Mouse (Mus musculus): Measurements from ENCODE around the gene Pnck.

Pnck gene

DNA sequence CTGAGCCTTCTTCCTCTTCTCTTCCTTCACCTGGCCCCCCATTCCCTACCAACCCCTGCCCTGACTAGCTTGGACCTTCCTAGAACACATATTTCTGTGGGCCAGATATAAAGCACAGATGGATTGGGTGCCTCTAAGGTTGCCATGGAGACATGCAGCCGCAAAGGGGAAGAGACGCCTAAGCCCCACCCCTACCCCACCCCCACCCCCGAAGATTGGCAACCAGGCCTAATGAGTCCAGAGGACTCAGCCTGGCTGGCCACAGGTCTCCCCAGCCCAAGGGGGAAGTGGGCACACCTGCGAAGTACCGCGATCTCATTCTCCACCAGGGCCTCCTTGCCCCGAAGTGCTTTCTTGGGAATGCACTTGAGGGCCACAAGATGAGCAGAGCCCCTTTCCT is 1.5 kb downstream of the Pnck start:
- TF ChIP-seq GATA4 (IDR thresholded peaks at IDR 0.05; ENCODE audit: insufficient replicate concordance, low read length), result no peak

DNA sequence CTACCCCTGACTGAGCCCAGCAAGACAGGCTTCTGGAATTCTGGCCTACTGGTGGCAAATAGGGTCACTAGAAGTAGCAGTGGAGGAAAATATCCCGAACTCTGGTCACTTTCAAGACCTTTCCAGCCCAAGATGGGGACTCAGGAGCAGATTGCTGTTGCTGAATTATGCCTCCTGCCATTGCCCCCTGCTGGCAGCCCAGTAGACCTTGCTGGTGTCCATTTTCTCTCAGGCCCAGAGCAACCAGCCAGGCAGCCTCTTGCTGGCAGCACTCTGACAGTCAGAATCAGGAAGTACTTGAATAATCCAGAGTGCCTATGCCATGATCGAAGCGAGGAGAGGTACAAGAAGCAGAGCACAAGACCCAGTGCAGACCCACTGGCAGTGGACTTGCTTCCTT is 4.4 kb downstream of the Pnck start:
- no peak for TF ChIP-seq GATA4 (IDR thresholded peaks at IDR 0.05; ENCODE audit: insufficient replicate concordance, low read length)

DNA sequence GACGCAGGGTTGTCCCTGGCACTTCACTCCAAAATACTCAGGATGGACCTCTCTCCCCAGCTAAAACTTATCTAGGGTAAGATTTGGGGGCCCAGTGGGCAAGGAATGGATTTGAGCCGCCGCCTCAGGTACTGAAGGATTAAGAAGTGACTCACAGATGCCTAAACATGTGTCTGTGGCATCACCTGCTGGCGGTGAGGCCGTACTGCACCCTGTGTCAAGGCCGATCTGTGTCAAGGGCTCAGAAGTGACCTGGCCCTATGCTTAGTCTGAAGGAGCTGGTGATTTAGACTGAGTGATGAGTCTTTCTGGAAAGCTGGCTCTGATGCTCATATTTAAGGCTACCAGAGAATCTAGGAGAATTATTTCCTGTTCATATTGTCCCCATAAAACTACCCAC is 5.7 kb downstream of the Pnck start:
- no peak for TF ChIP-seq GATA4 (IDR thresholded peaks at IDR 0.05; ENCODE audit: insufficient replicate concordance, low read length)

DNA sequence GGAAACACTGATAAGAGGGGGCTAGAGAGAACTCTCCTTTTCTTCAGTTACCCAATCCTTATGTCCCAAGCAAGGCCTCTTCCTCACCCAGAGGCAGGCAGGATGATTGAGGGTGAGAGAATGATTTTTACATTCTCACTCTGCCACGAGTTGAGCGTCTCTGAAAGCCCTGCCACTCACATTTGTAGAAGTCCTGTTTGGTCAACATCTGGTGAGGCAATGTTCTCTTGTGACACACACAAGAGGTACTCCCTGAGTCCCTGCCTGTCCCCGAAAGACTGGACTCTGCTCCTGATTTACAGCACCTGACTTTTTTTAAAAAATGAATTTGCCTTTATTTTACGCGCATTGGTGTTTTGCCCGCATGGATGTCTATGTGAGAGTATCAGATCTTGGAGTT is 6.5 kb downstream of the Pnck start:
- no peak for TF ChIP-seq GATA4 (IDR thresholded peaks at IDR 0.05; ENCODE audit: insufficient replicate concordance, low read length)

GRCm38 (mm10) chrX:73650869-73651268 is 9.0 kb downstream of the Pnck start:
- no peak for TF ChIP-seq GATA4 (IDR thresholded peaks at IDR 0.05; ENCODE audit: insufficient replicate concordance, low read length)

- no peak for TF ChIP-seq GATA4 (IDR thresholded peaks at IDR 0.05; ENCODE audit: insufficient replicate concordance, low read length)
Measured at GRCm38 (mm10) chrX:73645121-73645520, 14.8 kb downstream of the Pnck start.

GRCm38 (mm10) chrX:73639901-73640469 is 19.9 kb downstream of the Pnck start:
- no peak for TF ChIP-seq GATA4 (IDR thresholded peaks at IDR 0.05; ENCODE audit: insufficient replicate concordance, low read length)

GRCm38 (mm10) chrX:73639255-73639675 is 20.7 kb downstream of the Pnck start, which contains the start of gene Dusp9:
Dusp9 (plus strand) TSS chrX:73639419.
- no peak for TF ChIP-seq GATA4 (IDR thresholded peaks at IDR 0.05; ENCODE audit: insufficient replicate concordance, low read length)

- no peak for TF ChIP-seq GATA4 (IDR thresholded peaks at IDR 0.05; ENCODE audit: insufficient replicate concordance, low read length)
Measured at GRCm38 (mm10) chrX:73637415-73637814, 22.5 kb downstream of the Pnck start.

DNA sequence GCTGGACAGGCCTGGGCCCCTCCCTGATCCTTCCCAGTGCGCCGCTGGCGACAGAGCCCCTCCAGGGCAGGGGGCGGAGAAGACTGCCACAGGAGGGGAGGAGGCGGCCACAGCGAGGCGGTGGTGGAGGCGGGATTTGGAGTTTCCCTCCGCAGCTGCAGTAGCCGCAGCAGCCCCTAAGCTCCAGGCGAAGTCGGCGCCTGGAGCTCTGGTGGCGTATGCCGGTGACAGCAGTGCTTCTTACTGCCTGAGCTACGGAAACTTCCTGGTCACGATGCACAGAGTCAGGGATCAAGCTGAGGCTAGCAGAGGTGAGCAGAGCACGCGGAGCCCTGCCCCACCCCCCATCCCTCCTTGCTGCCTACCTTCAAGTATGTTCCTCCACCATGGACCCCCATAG is 24.5 kb downstream of the Pnck start:
- no peak for TF ChIP-seq GATA4 (IDR thresholded peaks at IDR 0.05; ENCODE audit: insufficient replicate concordance, low read length)

- TF ChIP-seq GATA4 (IDR thresholded peaks at IDR 0.05; ENCODE audit: insufficient replicate concordance, low read length), result no peak
Measured at GRCm38 (mm10) chrX:73626981-73627380, 32.9 kb downstream of the Pnck start.

GRCm38 (mm10) chrX:73619890-73620289 is 40.0 kb downstream of the Pnck start:
- no peak for TF ChIP-seq GATA4 (IDR thresholded peaks at IDR 0.05; ENCODE audit: insufficient replicate concordance, low read length)

DNA sequence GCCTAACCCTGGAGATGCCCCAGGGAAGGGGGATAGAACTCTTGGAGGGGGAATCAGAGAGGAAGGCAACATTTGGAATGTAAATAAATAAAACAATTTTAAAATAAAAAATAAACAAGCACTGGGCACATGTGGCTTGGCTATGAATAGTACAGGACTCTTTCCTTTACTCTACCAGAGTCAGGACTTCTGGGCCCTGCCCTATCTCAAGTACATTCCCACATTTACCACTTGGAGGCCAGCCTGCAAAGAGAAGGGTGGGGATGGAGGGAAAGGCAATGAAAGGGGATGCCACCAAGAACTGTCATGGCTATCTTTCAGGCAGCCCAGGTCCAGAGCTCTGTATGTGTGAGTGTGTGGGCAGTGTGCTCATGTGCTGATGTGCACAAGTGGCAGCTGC is 40.5 kb downstream of the Pnck start:
- TF ChIP-seq GATA4 (IDR thresholded peaks at IDR 0.05; ENCODE audit: insufficient replicate concordance, low read length), result no peak

DNA sequence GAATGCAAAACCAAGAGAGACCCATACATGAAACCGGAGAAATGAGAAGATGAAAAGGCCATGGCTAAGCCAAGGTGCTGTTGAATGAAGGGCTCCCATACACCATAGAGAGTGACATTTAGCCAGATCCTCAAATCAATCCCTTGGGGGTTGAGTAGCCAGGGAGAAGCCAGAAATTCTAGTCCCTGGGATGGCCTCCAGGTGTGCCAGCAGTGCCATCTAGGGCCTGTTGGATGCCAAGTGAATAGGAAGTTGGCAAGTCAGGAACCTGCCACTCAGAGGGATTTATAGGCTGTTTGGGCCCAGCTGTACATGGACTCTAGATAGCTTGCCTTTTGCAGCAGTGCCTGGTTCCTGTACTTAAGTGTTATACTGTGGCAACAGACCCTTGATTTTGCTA is 44.0 kb downstream of the Pnck start:
- no peak for TF ChIP-seq GATA4 (IDR thresholded peaks at IDR 0.05; ENCODE audit: insufficient replicate concordance, low read length)

DNA sequence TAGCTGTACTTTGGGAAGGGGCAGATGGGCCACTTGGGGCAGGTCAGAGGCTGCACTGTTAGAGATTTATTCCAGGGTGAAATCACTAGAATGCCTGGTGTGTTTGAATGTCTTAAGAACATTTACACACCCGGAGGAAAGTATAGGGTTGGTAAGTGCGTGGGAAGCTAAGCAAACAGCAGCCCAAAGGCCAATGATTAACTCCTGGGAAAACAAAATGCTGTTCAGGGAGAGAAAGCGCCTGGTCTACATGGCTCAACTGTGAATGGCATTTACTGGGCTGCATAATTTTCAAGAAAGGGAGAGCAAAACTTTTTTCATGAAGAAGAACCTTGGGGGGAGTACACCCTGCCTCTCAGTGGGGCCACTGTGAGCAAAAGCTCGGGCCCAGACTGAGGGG is 46.3 kb downstream of the Pnck start:
- TF ChIP-seq GATA4 (IDR thresholded peaks at IDR 0.05; ENCODE audit: insufficient replicate concordance, low read length), result no peak

Measured in liver, adult (tissue).